23 mouse cellular contexts compared by ENCODE assay signal in the genomic region with DNA sequence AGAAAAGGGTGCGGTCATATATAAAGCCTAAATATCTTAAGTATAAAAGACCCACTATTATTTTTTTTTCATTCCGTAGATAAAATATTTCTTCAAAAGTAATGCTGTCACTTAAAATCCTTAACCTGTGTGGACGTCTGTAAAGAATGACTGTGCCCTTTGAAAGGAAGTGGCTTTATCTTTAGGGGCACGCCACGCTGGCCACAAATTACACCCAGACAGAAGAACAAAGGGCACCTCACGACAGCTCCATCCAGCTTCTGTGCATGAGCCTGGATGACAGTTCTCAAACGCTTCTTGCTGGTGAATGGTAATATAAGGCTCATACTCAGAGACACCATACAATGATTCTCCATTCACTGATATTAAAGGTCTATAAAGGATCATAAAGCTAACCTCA.
"Had no signal": no experiment of that assay in that cellular context is flagged by ENCODE, and none has a peak within 500 bp of the region (broad histone marks: within the 10 kb centered on the region; RNA-seq: fewer than 3 reads in every experiment).

No protein-coding gene starts in this region.

- H3K27me3 ChIP-seq: heart, embryonic 13.5 days; heart, embryonic 15.5 days; hindbrain, embryonic 12.5 days; intestine, embryonic 15.5 days; limb, embryonic 12.5 days; liver, embryonic 13.5 days; liver, embryonic 15.5 days had no signal

- H3K4me3 ChIP-seq: heart, embryonic 13.5 days; heart, embryonic 15.5 days; hindbrain, embryonic 10.5 days; hindbrain, embryonic 12.5 days; intestine, embryonic 15.5 days; limb, embryonic 10.5 days; limb, embryonic 12.5 days; liver, embryonic 13.5 days; liver, embryonic 15.5 days had no signal

- H3K9ac ChIP-seq: heart, embryonic 13.5 days; heart, embryonic 15.5 days; hindbrain, embryonic 12.5 days; hindbrain, embryonic 14.5 days; intestine, embryonic 15.5 days; limb, embryonic 12.5 days; liver, embryonic 13.5 days; liver, embryonic 15.5 days had no signal

- H3K36me3 ChIP-seq: heart, embryonic 15.5 days; hindbrain, embryonic 10.5 days; hindbrain, embryonic 12.5 days; intestine, embryonic 15.5 days; limb, embryonic 10.5 days; limb, embryonic 12.5 days; liver, embryonic 13.5 days; liver, embryonic 15.5 days had no signal

- ATAC-seq: hindbrain, embryonic 16.5 days; inflammation-experienced regulatory T-cells, adult 6 months; intestine, embryonic 15.5 days; intestine, postnatal 0 days had no signal

- DNase-seq: gastrocnemius, postnatal 14 days; gastrocnemius, postnatal 36 days; heart, adult 18-20 months; heart, postnatal 4 days; kidney, adult 18-20 months; kidney, adult 8-10 months; kidney, postnatal 10 days; kidney, postnatal 25 days; layer of hippocampus, postnatal 36 days; liver; liver, embryonic 13.5 days had no signal

- H3K27ac ChIP-seq: heart, embryonic 13.5 days; heart, embryonic 15.5 days; hindbrain, embryonic 10.5 days; hindbrain, embryonic 12.5 days; hindbrain, embryonic 14.5 days; intestine, embryonic 15.5 days; limb, embryonic 10.5 days; limb, embryonic 12.5 days; liver, embryonic 13.5 days; liver, embryonic 15.5 days had no signal

- H3K4me1 ChIP-seq: heart, embryonic 13.5 days; heart, embryonic 15.5 days; hindbrain, embryonic 10.5 days; hindbrain, embryonic 12.5 days; intestine, embryonic 15.5 days; limb, embryonic 10.5 days; limb, embryonic 12.5 days had no signal

- H3K9me3 ChIP-seq: heart, embryonic 13.5 days; heart, embryonic 15.5 days; hindbrain, embryonic 10.5 days; hindbrain, embryonic 12.5 days; intestine, embryonic 15.5 days; limb, embryonic 10.5 days; limb, embryonic 12.5 days; liver, embryonic 13.5 days; liver, embryonic 15.5 days had no signal
